In genomic region chr16:11636902-11637301, GRCm38 (mm10) we compare ENCODE assay signal across 11 mouse cellular contexts.
DNase-seq lines count a peak whose midpoint lies in the region; ATAC-seq lines count a peak whose summit lies in the region.
"Had no signal": no experiment of that assay in that cellular context is flagged by ENCODE, and none has a peak within 500 bp of the region (broad histone marks: within the 10 kb centered on the region; RNA-seq: fewer than 3 reads in every experiment).

No protein-coding gene starts in this region.

- no peak for ATAC-seq in forebrain, embryonic 16.5 days
- no peak for ATAC-seq in megakaryocyte, adult 5-6 weeks (ENCODE audit: poor library complexity, severe bottlenecking)

- no peak overlapping the region for H3K4me2 ChIP-seq in forebrain, embryonic 16.5 days (ENCODE audit: low read length)

- H3K27ac ChIP-seq in forebrain, embryonic 10.5 days, result peak overlapping the region; percentile 70
- no peak overlapping the region for H3K27ac ChIP-seq in forebrain, embryonic 16.5 days (ENCODE audit: low read length)
- H3K27ac ChIP-seq in midbrain, embryonic 10.5 days (replicated peaks), result peak overlapping the region; percentile 74

- H3K36me3 ChIP-seq in forebrain, embryonic 10.5 days (replicated peaks), result no peaks in the 10 kb centered on the region
- H3K36me3 ChIP-seq in forebrain, embryonic 16.5 days (ENCODE audit: control insufficient read depth, insufficient read depth), result no peaks in the 10 kb centered on the region
- H3K36me3 ChIP-seq in megakaryocyte, embryonic 14.5 days (replicated peaks; ENCODE audit: low read length), result peaks cover 49% of the 10 kb centered on the region
- H3K36me3 ChIP-seq in midbrain, embryonic 10.5 days, result no peaks in the 10 kb centered on the region
- H3K36me3 ChIP-seq: G1E had no signal

- no peak for DNase-seq in forebrain, embryonic 10.5 days (ENCODE audit: extremely low spot score, low spot score)
- no peak for DNase-seq in midbrain, embryonic 10.5 days (ENCODE audit: low spot score)
- peak; percentile 53 for DNase-seq in retina, postnatal 1 day
- no peak for DNase-seq in spleen, adult 18-20 months
- DNase-seq in adrenal gland, adult 2 months, result no peak
- DNase-seq: cerebellum, adult 18-20 months; lung, postnatal 14 days had no signal

- no peak overlapping the region for H3K4me3 ChIP-seq in forebrain, embryonic 10.5 days
- no peak overlapping the region for H3K4me3 ChIP-seq in forebrain, embryonic 16.5 days (replicated peaks; ENCODE audit: low read length)
- peak overlapping the region; percentile 65 for H3K4me3 ChIP-seq in megakaryocyte, embryonic 14.5 days (replicated peaks)
- H3K4me3 ChIP-seq in midbrain, embryonic 10.5 days, result no peak overlapping the region

- H3K9me3 ChIP-seq in forebrain, embryonic 10.5 days, result no peaks in the 10 kb centered on the region
- no peaks in the 10 kb centered on the region for H3K9me3 ChIP-seq in forebrain, embryonic 16.5 days (ENCODE audit: control insufficient read depth, low read length)
- H3K9me3 ChIP-seq in megakaryocyte, embryonic 14.5 days, result peaks cover 4% of the 10 kb centered on the region; the same call in 1 of the 2 replicates
- no peaks in the 10 kb centered on the region for H3K9me3 ChIP-seq in midbrain, embryonic 10.5 days (replicated peaks)
- H3K9me3 ChIP-seq: G1E had no signal

- H3K4me1 ChIP-seq in forebrain, embryonic 10.5 days, result peaks cover 15% of the 10 kb centered on the region
- H3K4me1 ChIP-seq in forebrain, embryonic 16.5 days (replicated peaks; ENCODE audit: control insufficient read depth, insufficient read depth, low read length), result peaks cover 6% of the 10 kb centered on the region
- H3K4me1 ChIP-seq in megakaryocyte, embryonic 14.5 days, result peaks cover 74% of the 10 kb centered on the region
- H3K4me1 ChIP-seq in midbrain, embryonic 10.5 days, result peaks cover 18% of the 10 kb centered on the region

- no peaks in the 10 kb centered on the region for H3K27me3 ChIP-seq in forebrain, embryonic 10.5 days (ENCODE audit: poor library complexity, severe bottlenecking)
- H3K27me3 ChIP-seq in forebrain, embryonic 16.5 days (replicated peaks; ENCODE audit: control insufficient read depth, insufficient read depth, low read length), result no peaks in the 10 kb centered on the region
- H3K27me3 ChIP-seq in megakaryocyte, embryonic 14.5 days (replicated peaks), result no peaks in the 10 kb centered on the region
- H3K27me3 ChIP-seq in midbrain, embryonic 10.5 days (ENCODE audit: low read depth, poor library complexity, severe bottlenecking), result no peaks in the 10 kb centered on the region

- no peak overlapping the region for H3K9ac ChIP-seq in forebrain, embryonic 16.5 days (replicated peaks; ENCODE audit: low read depth, low read length)

- 0% methylated on average over 3 of the region's 3 CpGs for WGBS in forebrain, embryonic 10.5 days
- WGBS in forebrain, embryonic 16.5 days, result 0% methylated on average over 3 of the region's 3 CpGs
- WGBS in midbrain, embryonic 10.5 days, result 2% methylated on average over 3 of the region's 3 CpGs
